Mouse (Mus musculus) brain, adult 2 months (tissue): ENCODE measurements at regions not wholly inside any gene's neighbourhood (a gene's known extent, or its start where the extent isn't known, plus 50 kb on each side); places are given as distances from the start of the nearest gene placed in this dataset.

Experiments used
- DNase-seq: peaks from one replicate; pipeline ENCODE4 v3.0.0; 2011; ENCODE audit warnings: low read depth, low spot score

DNA sequence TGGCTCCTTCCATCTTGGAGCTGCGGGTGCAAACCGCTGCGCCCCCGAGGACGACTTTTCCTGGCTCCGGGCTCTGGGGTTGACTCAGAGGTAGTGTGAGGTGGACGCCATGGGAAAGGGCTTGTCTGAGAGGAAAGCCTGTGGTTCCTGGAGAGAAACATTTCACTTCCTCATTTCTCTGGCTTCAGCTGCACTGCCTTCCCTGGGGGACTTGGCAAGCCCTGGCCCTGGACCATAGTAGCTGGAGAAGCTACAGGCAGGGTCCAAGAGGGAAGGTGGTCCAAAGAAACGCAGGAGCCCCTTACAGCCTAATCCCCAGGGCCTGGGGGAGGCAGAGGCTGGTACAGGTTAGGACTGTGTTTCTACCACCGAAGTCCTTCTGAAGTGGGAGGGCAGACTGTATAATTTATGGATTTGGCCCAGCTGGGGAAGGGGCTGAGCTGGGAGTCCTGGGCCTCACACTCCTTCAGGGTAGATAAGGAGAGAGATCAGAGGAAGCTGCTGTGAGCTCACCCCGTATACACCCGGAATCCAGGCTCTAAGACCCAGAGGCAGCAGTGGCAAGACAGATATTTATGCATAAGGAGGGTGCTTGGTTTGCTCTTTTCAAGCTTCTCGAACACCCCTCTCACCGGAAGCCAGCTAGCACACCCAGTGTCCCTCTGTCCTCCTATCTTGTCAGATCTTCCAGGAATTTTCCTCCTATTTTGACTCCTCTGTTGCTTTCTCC is 50.0 kb upstream of the Podxl start:
- no peak for DNase-seq
